In genomic region chr7:144887672-144888071, GRCm38 (mm10) we compare ENCODE assay signal across 26 mouse cellular contexts. TPM values are rescaled to one million over a fixed set of nuclear protein-coding genes. Genes with fewer than 3 reads are reported as not detected.
DNase-seq lines count a peak whose midpoint lies in the region; ATAC-seq and TF ChIP-seq lines count a peak whose summit lies in the region.
"Had no signal": no experiment of that assay in that cellular context is flagged by ENCODE, and none has a peak within 500 bp of the region (broad histone marks: within the 10 kb centered on the region; RNA-seq: fewer than 3 reads in every experiment).

No protein-coding gene starts in this region.

- no peaks in the 10 kb centered on the region for H3K4me1 ChIP-seq in kidney, adult 2 months (ENCODE audit: control insufficient read depth, insufficient read depth, low read length)
- peaks cover 5% of the 10 kb centered on the region; the same call in 1 of the 2 replicates for H3K4me1 ChIP-seq in kidney, embryonic 14.5 days (ENCODE audit: control insufficient read depth, insufficient read depth, low read length)
- H3K4me1 ChIP-seq in neural tube, embryonic 15.5 days: no peaks in the 10 kb centered on the region
- H3K4me1 ChIP-seq: hindbrain, embryonic 13.5 days; liver, embryonic 13.5 days had no signal

- no peak for DNase-seq in kidney, adult 2 months
- peak; percentile 54 for DNase-seq in 416B (ENCODE audit: low read depth)
- peak; percentile 67 for DNase-seq in ES-CJ7 (ENCODE audit: low read depth, low spot score)
- DNase-seq in induced T-regulatory cell, adult 2 months (ENCODE audit: low read depth): peak; percentile 22
- DNase-seq in spleen, adult 18-20 months: no peak
- DNase-seq in spleen, postnatal 36 days (ENCODE audit: low spot score in 2 of 2): no peak
- DNase-seq: adrenal gland, postnatal 25 days; cerebellum, adult 9-11 months; embryo, embryonic 11 days; gastrocnemius, postnatal 25 days; heart, postnatal 10 days; kidney, adult 11 months; kidney, postnatal 25 days; liver, embryonic 13.5 days; lung, postnatal 36 days; right cerebral cortex, postnatal 4 days; thymus, adult 18-20 months had no signal

- H3K9me3 ChIP-seq in kidney, embryonic 14.5 days (ENCODE audit: control insufficient read depth, low read length): no peaks in the 10 kb centered on the region
- no peaks in the 10 kb centered on the region for H3K9me3 ChIP-seq in neural tube, embryonic 15.5 days (replicated peaks)
- H3K9me3 ChIP-seq: embryonic facial prominence, embryonic 15.5 days; heart, embryonic 10.5 days; hindbrain, embryonic 13.5 days; liver, embryonic 13.5 days had no signal

- no peak for TF ChIP-seq POLR2A in kidney, adult 2 months (IDR thresholded peaks at IDR 0.05; ENCODE audit: low read depth, low read length)

- H3K27me3 ChIP-seq in kidney, adult 2 months (replicated peaks; ENCODE audit: control insufficient read depth, insufficient read depth, low read length): no peaks in the 10 kb centered on the region
- 0 out of 2 replicates have a peak, but pooled peaks cover 3% of the 10 kb centered on the region for H3K27me3 ChIP-seq in kidney, embryonic 14.5 days (ENCODE audit: control insufficient read depth, insufficient read depth, low read length)
- peaks cover 16% of the 10 kb centered on the region for H3K27me3 ChIP-seq in neural tube, embryonic 15.5 days (replicated peaks)

- H3K4me2 ChIP-seq in kidney, embryonic 14.5 days (replicated peaks; ENCODE audit: low read depth, low read length): no peak overlapping the region
- H3K4me2 ChIP-seq in neural tube, embryonic 15.5 days: no peak overlapping the region
- H3K4me2 ChIP-seq: embryonic facial prominence, embryonic 15.5 days; hindbrain, embryonic 13.5 days; liver, embryonic 13.5 days; midbrain, embryonic 11.5 days had no signal

- 91% methylated on average over 2 of the region's 2 CpGs for WGBS in kidney, adult 2 months
- 87% methylated on average over 2 of the region's 2 CpGs for WGBS in kidney, embryonic 14.5 days
- 84% methylated on average over 2 of the region's 2 CpGs for WGBS in neural tube, embryonic 15.5 days

- 0 out of 2 replicates have a peak, but pooled peaks have one; percentile 12 for TF ChIP-seq CTCF in kidney, adult 2 months (conservative IDR thresholded peaks at IDR 0.05; ENCODE audit: insufficient read depth, insufficient read length, low read depth, low read length)

- H3K9ac ChIP-seq in kidney, embryonic 14.5 days (ENCODE audit: low read depth, low read length): no peak overlapping the region
- H3K9ac ChIP-seq in neural tube, embryonic 15.5 days (replicated peaks): no peak overlapping the region
- H3K9ac ChIP-seq: embryonic facial prominence, embryonic 15.5 days; hindbrain, embryonic 13.5 days; liver, embryonic 13.5 days had no signal

- H3K4me3 ChIP-seq in kidney, adult 2 months (ENCODE audit: insufficient read depth, low read depth, low read length): no peak overlapping the region
- no peak overlapping the region for H3K4me3 ChIP-seq in kidney, embryonic 14.5 days (ENCODE audit: low read length)
- H3K4me3 ChIP-seq in neural tube, embryonic 15.5 days (replicated peaks): no peak overlapping the region
- H3K4me3 ChIP-seq: embryonic facial prominence, embryonic 15.5 days; heart, embryonic 10.5 days; hindbrain, embryonic 13.5 days; liver, embryonic 13.5 days had no signal

- no peak overlapping the region for H3K27ac ChIP-seq in kidney, adult 2 months (ENCODE audit: insufficient read depth, low read depth, low read length)
- H3K27ac ChIP-seq in kidney, embryonic 14.5 days (ENCODE audit: low read depth, low read length): no peak overlapping the region
- no peak overlapping the region for H3K27ac ChIP-seq in neural tube, embryonic 15.5 days (replicated peaks)
- H3K27ac ChIP-seq: embryonic facial prominence, embryonic 15.5 days; heart, embryonic 10.5 days; hindbrain, embryonic 13.5 days; liver, embryonic 13.5 days had no signal

- ATAC-seq in kidney, embryonic 14.5 days (ENCODE audit: low FRiP score, low TSS enrichment): no peak
- no peak for ATAC-seq in neural tube, embryonic 15.5 days (ENCODE audit: low FRiP score)

- no peaks in the 10 kb centered on the region for H3K36me3 ChIP-seq in kidney, adult 2 months (ENCODE audit: control insufficient read depth, insufficient read depth, low read length)
- no peaks in the 10 kb centered on the region for H3K36me3 ChIP-seq in kidney, embryonic 14.5 days (ENCODE audit: control insufficient read depth, insufficient read depth, low read length)
- no peaks in the 10 kb centered on the region for H3K36me3 ChIP-seq in neural tube, embryonic 15.5 days
- H3K36me3 ChIP-seq: embryonic facial prominence, embryonic 15.5 days; heart, embryonic 10.5 days; hindbrain, embryonic 13.5 days; liver, embryonic 13.5 days had no signal

RNA-seq across cellular contexts. Expression of gene Fgf15, which starts 8.7 kb away (rescaled TPM):
- polyA plus RNA-seq in kidney, adult 2 months (2012; rRNA removed): not detected in 2 replicates
- polyA plus RNA-seq in kidney, embryonic 14.5 days (2014; fragmentation: Nextera tagmentation; extraction: Ambion mirVana): 2.2 and 2.5 TPM in 2 replicates
- 5.4 and 7.8 TPM in 2 replicates for polyA plus RNA-seq in neural tube, embryonic 15.5 days (2015; fragmentation: Nextera tagmentation; extraction: Ambion mirVana)
- polyA plus RNA-seq: urinary bladder, adult 2 months had no signal

RNA-seq across cellular contexts. Expression of gene LTO1, which starts 27.2 kb away (rescaled TPM):
- polyA plus RNA-seq in kidney, adult 2 months (2012; rRNA removed): 19.0 and 19.8 TPM in 2 replicates
- 19.2 and 20.3 TPM in 2 replicates for polyA plus RNA-seq in kidney, embryonic 14.5 days (2014; fragmentation: Nextera tagmentation; extraction: Ambion mirVana)
- polyA plus RNA-seq in neural tube, embryonic 15.5 days (2015; fragmentation: Nextera tagmentation; extraction: Ambion mirVana): 32.6 and 32.8 TPM in 2 replicates

RNA-seq across cellular contexts. Expression of gene Fgf4, which starts 40.5 kb away (rescaled TPM):
- polyA plus RNA-seq in kidney, adult 2 months (2012; rRNA removed): not detected in 2 replicates
- not detected in 2 replicates for polyA plus RNA-seq in kidney, embryonic 14.5 days (2014; fragmentation: Nextera tagmentation; extraction: Ambion mirVana)
- polyA plus RNA-seq in neural tube, embryonic 15.5 days (2015; fragmentation: Nextera tagmentation; extraction: Ambion mirVana): not detected in 2 replicates
- polyA plus RNA-seq: forebrain, embryonic 11.5 days; hindbrain, embryonic 13.5 days; liver, embryonic 13.5 days; midbrain, embryonic 11.5 days; neural tube, embryonic 14.5 days; urinary bladder, adult 2 months had no signal

RNA-seq across cellular contexts. Expression of gene Fgf3, which starts 49.8 kb away (rescaled TPM):
- polyA plus RNA-seq in kidney, adult 2 months (2012; rRNA removed): not detected in 2 replicates
- polyA plus RNA-seq in kidney, embryonic 14.5 days (2014; fragmentation: Nextera tagmentation; extraction: Ambion mirVana): 0.18 and 0.70 TPM in 2 replicates
- 0.28 and 1.2 TPM in 2 replicates for polyA plus RNA-seq in neural tube, embryonic 15.5 days (2015; fragmentation: Nextera tagmentation; extraction: Ambion mirVana)
- polyA plus RNA-seq: urinary bladder, adult 2 months had no signal

RNA-seq across cellular contexts. Expression of gene Ccnd1, which starts 52.1 kb away (rescaled TPM):
- polyA plus RNA-seq in kidney, adult 2 months (2012; rRNA removed): 137 and 139 TPM in 2 replicates
- 231 and 315 TPM in 2 replicates for polyA plus RNA-seq in kidney, embryonic 14.5 days (2014; fragmentation: Nextera tagmentation; extraction: Ambion mirVana)
- polyA plus RNA-seq in neural tube, embryonic 15.5 days (2015; fragmentation: Nextera tagmentation; extraction: Ambion mirVana): 19.2 and 27.4 TPM in 2 replicates

Comparison
In these comparisons a context has a peak if more than half of its experiments do, and no peak if none do; other contexts are left out.
1. DNase-seq: peak in 416B (single experiment), ES-CJ7 (single experiment) and induced T-regulatory cell, adult 2 months (single experiment); none in kidney, adult 2 months (single experiment), spleen, adult 18-20 months (0 of 2) and spleen, postnatal 36 days (0 of 2).